Mouse (Mus musculus): ENCODE results near the gene Tfcp2. TPM values are rescaled to one million over a fixed set of nuclear protein-coding genes. Genes with fewer than 3 reads are reported as not detected.

Gene Tfcp2
- polyA plus RNA-seq, 1 experiment, result 10.3 TPM

GRCm38 (mm10) chr15:100585931-100586330 is 34.1 kb upstream of the Tfcp2 start:
- Histone ChIP-seq H3K4me3 (ENCODE audit: insufficient read depth, poor library complexity, severe bottlenecking) (no peak overlapping the region), H3ac (ENCODE audit: control insufficient read depth, insufficient read length, low read depth) (no peak overlapping the region), H3K27me3 (ENCODE audit: control insufficient read depth, insufficient read depth, insufficient read length) (no peaks in the 10 kb centered on the region), H3K79me3 (ENCODE audit: low read depth) (no peaks in the 10 kb centered on the region), H3K36me3 (ENCODE audit: control insufficient read depth, insufficient read depth) (no peaks in the 10 kb centered on the region), H3K79me2 (ENCODE audit: control insufficient read depth, insufficient read depth) (no peaks in the 10 kb centered on the region)
- TF ChIP-seq FOSL1 (IDR thresholded peaks at IDR 0.05; ENCODE audit: insufficient read depth, low read length, poor library complexity, severe bottlenecking) (no peak), MAX (IDR thresholded peaks at IDR 0.05) (no peak), MYOD1 (IDR thresholded peaks at IDR 0.05; ENCODE audit: control insufficient read depth, insufficient read length, low read depth) (no peak), MYOG (IDR thresholded peaks at IDR 0.05; ENCODE audit: control insufficient read depth, extremely low read depth, insufficient read length) (no peak), CEBPB (IDR thresholded peaks at IDR 0.05; ENCODE audit: low read depth) (no peak), USF1 (IDR thresholded peaks at IDR 0.05; ENCODE audit: low read depth) (no peak)

DNA sequence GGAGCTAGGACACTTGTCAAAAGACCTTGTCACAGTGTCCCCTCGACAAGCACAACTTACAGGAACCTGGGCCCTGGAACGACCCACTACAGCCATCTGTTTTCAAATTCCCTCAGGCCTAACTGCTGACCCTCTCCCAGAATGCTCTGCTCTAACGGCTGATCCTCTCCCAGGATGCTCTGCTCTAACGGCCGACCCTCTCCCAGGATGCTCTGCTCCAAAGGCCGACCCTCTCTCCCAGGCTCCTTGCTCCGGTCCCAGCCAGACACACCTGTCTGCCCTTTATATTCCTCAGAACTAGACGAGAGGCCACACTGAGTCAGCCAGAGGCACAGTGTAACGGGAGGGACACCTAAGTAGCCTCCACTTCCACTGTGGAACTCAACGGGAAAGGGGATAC is 28.3 kb upstream of the Tfcp2 start:
- H3K4me3 ChIP-seq (ENCODE audit: insufficient read depth, poor library complexity, severe bottlenecking), result no peak overlapping the region
- no peaks in the 10 kb centered on the region for H3K79me3 ChIP-seq (ENCODE audit: low read depth)
- TF ChIP-seq MAX (IDR thresholded peaks at IDR 0.05), result no peak
- no peaks in the 10 kb centered on the region for H3K36me3 ChIP-seq (ENCODE audit: control insufficient read depth, insufficient read depth)
- H3ac ChIP-seq (ENCODE audit: control insufficient read depth, insufficient read length, low read depth), result no peak overlapping the region
- H3K27me3 ChIP-seq (ENCODE audit: control insufficient read depth, insufficient read depth, insufficient read length), result no peaks in the 10 kb centered on the region
- no peaks in the 10 kb centered on the region for H3K79me2 ChIP-seq (ENCODE audit: control insufficient read depth, insufficient read depth)

DNA sequence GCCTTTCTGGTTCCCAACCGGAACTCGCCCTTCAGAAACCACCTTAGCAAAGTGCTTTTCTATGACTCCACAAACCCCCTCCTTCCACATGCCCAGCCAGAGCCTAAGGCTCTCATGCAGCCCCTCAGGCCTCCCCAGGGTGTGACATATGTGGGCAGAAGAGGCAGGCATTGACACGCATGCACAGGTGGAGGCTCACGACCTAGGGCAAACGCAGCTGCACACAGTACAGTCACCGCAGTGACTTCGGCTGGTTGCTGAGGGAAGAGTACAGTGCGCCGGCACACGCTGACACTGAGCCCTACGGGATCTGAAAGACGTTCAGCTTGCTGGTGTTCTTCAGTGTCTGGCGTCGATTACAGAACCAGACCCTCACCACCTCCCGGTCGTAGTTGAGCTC is 26.2 kb upstream of the Tfcp2 start:
- TF ChIP-seq FOSL1 (IDR thresholded peaks at IDR 0.05; ENCODE audit: insufficient read depth, low read length, poor library complexity, severe bottlenecking) (no peak), MYOG (IDR thresholded peaks at IDR 0.05; ENCODE audit: control insufficient read depth, extremely low read depth, insufficient read length) (no peak), CEBPB (IDR thresholded peaks at IDR 0.05; ENCODE audit: low read depth) (no peak), USF1 (IDR thresholded peaks at IDR 0.05; ENCODE audit: low read depth) (no peak), MAX (IDR thresholded peaks at IDR 0.05) (no peak), CTCF (IDR thresholded peaks at IDR 0.05; ENCODE audit: control insufficient read depth, insufficient read depth, insufficient read length) (no peak), MYOD1 (IDR thresholded peaks at IDR 0.05; ENCODE audit: control insufficient read depth, insufficient read length, low read depth) (no peak)
- Histone ChIP-seq H3K79me2 (ENCODE audit: control insufficient read depth, insufficient read depth) (no peaks in the 10 kb centered on the region), H3ac (ENCODE audit: control insufficient read depth, insufficient read length, low read depth) (no peak overlapping the region), H3K27me3 (ENCODE audit: control insufficient read depth, insufficient read depth, insufficient read length) (no peaks in the 10 kb centered on the region), H3K4me3 (ENCODE audit: insufficient read depth, poor library complexity, severe bottlenecking) (no peak overlapping the region), H3K79me3 (ENCODE audit: low read depth) (no peaks in the 10 kb centered on the region), H3K36me3 (ENCODE audit: control insufficient read depth, insufficient read depth) (no peaks in the 10 kb centered on the region)

DNA sequence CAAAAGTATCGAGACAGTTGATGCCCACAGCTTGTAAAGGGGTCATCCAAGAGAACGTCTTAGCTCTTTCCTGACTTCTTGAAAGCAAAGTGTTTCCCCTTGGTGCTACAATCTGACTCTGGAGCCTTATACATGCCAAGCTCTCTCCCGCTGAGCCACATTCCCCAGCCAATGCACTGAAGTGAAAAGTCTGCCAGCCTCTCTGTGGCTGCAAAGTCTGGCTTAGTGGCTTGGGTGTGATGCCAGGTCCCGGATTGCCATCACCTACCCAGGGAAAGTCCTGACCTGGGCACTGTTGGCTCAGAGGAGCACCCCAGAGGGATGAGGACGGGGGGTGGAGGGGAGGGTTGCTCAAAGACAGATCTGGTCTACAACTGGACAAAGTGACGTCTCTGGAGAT is 25.0 kb upstream of the Tfcp2 start:
- H3K79me3 ChIP-seq (ENCODE audit: low read depth), result no peaks in the 10 kb centered on the region
- no peak overlapping the region for H3K4me3 ChIP-seq (ENCODE audit: insufficient read depth, poor library complexity, severe bottlenecking)
- H3K27me3 ChIP-seq (ENCODE audit: control insufficient read depth, insufficient read depth, insufficient read length), result no peaks in the 10 kb centered on the region
- no peak overlapping the region for H3ac ChIP-seq (ENCODE audit: control insufficient read depth, insufficient read length, low read depth)
- no peaks in the 10 kb centered on the region for H3K36me3 ChIP-seq (ENCODE audit: control insufficient read depth, insufficient read depth)
- no peaks in the 10 kb centered on the region for H3K79me2 ChIP-seq (ENCODE audit: control insufficient read depth, insufficient read depth)
- TF ChIP-seq MYOG (IDR thresholded peaks at IDR 0.05; ENCODE audit: control insufficient read depth, extremely low read depth, insufficient read length) (no peak), CEBPB (IDR thresholded peaks at IDR 0.05; ENCODE audit: low read depth) (no peak), FOSL1 (IDR thresholded peaks at IDR 0.05; ENCODE audit: insufficient read depth, low read length, poor library complexity, severe bottlenecking) (no peak), MAX (IDR thresholded peaks at IDR 0.05) (no peak), MYOD1 (IDR thresholded peaks at IDR 0.05; ENCODE audit: control insufficient read depth, insufficient read length, low read depth) (no peak), CTCF (IDR thresholded peaks at IDR 0.05; ENCODE audit: control insufficient read depth, insufficient read depth, insufficient read length) (no peak), USF1 (IDR thresholded peaks at IDR 0.05; ENCODE audit: low read depth) (no peak)

- no peak overlapping the region for H3ac ChIP-seq (ENCODE audit: control insufficient read depth, insufficient read length, low read depth)
- no peaks in the 10 kb centered on the region for H3K27me3 ChIP-seq (ENCODE audit: control insufficient read depth, insufficient read depth, insufficient read length)
- H3K4me3 ChIP-seq (ENCODE audit: insufficient read depth, poor library complexity, severe bottlenecking), result no peak overlapping the region
- no peaks in the 10 kb centered on the region for H3K79me3 ChIP-seq (ENCODE audit: low read depth)
- TF ChIP-seq MAX (IDR thresholded peaks at IDR 0.05) (no peak), USF1 (IDR thresholded peaks at IDR 0.05; ENCODE audit: low read depth) (peak; percentile 63)
- no peaks in the 10 kb centered on the region for H3K79me2 ChIP-seq (ENCODE audit: control insufficient read depth, insufficient read depth)
- H3K36me3 ChIP-seq (ENCODE audit: control insufficient read depth, insufficient read depth), result no peaks in the 10 kb centered on the region
Observed at GRCm38 (mm10) chr15:100576392-100576791, 24.6 kb upstream of the Tfcp2 start.

GRCm38 (mm10) chr15:100575366-100575765 is 23.6 kb upstream of the Tfcp2 start:
- no peaks in the 10 kb centered on the region for H3K79me2 ChIP-seq (ENCODE audit: control insufficient read depth, insufficient read depth)
- H3K36me3 ChIP-seq (ENCODE audit: control insufficient read depth, insufficient read depth), result no peaks in the 10 kb centered on the region
- H3ac ChIP-seq (ENCODE audit: control insufficient read depth, insufficient read length, low read depth), result no peak overlapping the region
- H3K79me3 ChIP-seq (ENCODE audit: low read depth), result no peaks in the 10 kb centered on the region
- no peak overlapping the region for H3K4me3 ChIP-seq (ENCODE audit: insufficient read depth, poor library complexity, severe bottlenecking)
- no peaks in the 10 kb centered on the region for H3K27me3 ChIP-seq (ENCODE audit: control insufficient read depth, insufficient read depth, insufficient read length)
- TF ChIP-seq MYOD1 (IDR thresholded peaks at IDR 0.05; ENCODE audit: control insufficient read depth, insufficient read length, low read depth) (no peak), FOSL1 (IDR thresholded peaks at IDR 0.05; ENCODE audit: insufficient read depth, low read length, poor library complexity, severe bottlenecking) (no peak), MAX (IDR thresholded peaks at IDR 0.05) (no peak), CEBPB (IDR thresholded peaks at IDR 0.05; ENCODE audit: low read depth) (no peak), MYOG (IDR thresholded peaks at IDR 0.05; ENCODE audit: control insufficient read depth, extremely low read depth, insufficient read length) (no peak), USF1 (IDR thresholded peaks at IDR 0.05; ENCODE audit: low read depth) (no peak), CTCF (IDR thresholded peaks at IDR 0.05; ENCODE audit: control insufficient read depth, insufficient read depth, insufficient read length) (no peak)

Measured in C2C12 (cell line).